Mouse (Mus musculus): ENCODE data around the gene Skiv2l.

The Skiv2l gene

GRCm38 (mm10) chr17:34849722-34850516, at the start of gene Skiv2l, which contains the start of gene Nelfe:
Skiv2l (minus strand) TSS chr17:34850210.
Nelfe (plus strand) TSS chr17:34850391.
- DNase-seq (ENCODE audit: low read depth in 2 of 2, low spot score in 2 of 2) = peak; percentile 98 to 99

DNA sequence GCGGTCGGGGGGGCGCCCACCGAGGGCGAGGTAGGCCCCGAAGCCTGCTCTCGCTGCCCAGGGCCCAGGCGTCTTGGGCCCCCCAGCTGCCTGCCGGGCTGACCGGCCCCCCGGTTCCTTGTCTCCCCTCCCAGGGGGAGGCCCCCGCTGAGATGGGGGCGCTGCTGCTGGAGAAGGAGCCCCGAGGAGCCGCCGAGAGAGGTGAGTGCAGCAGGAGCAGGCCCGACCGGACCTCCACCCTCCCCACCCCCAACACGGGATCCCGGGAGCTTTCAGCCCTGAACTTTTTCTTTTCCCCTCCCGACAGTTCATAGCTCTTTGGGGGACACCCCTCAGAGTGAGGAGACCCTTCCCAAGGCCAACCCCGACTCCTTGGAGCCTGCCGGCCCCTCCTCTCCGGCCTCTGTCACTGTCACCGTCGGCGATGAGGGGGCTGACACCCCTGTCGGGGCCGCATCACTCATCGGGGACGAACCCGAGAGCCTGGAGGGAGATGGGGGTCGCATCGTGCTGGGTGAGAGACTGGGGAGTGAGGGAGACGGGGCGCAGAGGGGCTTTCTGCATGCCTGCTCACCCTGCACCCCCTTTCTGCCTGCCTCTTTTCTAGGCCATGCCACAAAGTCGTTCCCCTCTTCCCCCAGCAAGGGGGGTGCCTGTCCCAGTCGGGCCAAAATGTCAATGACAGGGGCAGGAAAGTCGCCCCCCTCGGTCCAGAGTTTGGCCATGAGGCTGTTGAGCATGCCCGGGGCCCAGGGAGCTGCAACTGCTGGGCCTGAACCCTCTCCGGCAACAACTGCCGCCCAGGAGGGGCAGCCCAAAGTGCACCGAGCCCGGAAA, 49.3 kb upstream of the Skiv2l start:
- peak; percentile 13 to 28 for DNase-seq (ENCODE audit: low read depth in 2 of 2, low spot score in 2 of 2)

DNA sequence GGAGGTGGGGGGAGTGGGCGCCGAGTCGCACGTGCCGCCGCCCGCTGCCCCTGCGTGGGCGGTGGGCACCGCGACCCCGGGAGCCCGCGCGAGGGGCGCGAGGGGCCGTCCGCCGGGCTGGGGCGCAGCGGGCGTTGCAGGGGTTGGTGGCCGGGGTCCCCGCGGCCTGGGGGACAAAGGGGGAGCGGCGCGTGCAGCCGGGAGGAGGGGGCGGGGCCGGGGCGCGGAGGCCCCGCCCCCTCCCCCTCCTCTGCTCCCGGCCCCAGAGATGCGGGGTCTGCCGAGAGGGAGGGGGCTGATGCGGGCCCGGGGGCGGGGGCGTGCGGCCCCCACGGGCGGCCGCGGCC, 48.7 kb upstream of the Skiv2l start:
- DNase-seq (ENCODE audit: low read depth in 2 of 2, low spot score in 2 of 2) = no peak

GRCm38 (mm10) chr17:34898160-34898586, 48.2 kb upstream of the Skiv2l start, which contains the start of the genes C2 and Ehmt2:
C2 (minus strand) TSS chr17:34898265.
Ehmt2 (plus strand) TSS chr17:34898469.
- DNase-seq (ENCODE audit: low read depth in 2 of 2, low spot score in 2 of 2) = peak; percentile 41 to 57

DNA sequence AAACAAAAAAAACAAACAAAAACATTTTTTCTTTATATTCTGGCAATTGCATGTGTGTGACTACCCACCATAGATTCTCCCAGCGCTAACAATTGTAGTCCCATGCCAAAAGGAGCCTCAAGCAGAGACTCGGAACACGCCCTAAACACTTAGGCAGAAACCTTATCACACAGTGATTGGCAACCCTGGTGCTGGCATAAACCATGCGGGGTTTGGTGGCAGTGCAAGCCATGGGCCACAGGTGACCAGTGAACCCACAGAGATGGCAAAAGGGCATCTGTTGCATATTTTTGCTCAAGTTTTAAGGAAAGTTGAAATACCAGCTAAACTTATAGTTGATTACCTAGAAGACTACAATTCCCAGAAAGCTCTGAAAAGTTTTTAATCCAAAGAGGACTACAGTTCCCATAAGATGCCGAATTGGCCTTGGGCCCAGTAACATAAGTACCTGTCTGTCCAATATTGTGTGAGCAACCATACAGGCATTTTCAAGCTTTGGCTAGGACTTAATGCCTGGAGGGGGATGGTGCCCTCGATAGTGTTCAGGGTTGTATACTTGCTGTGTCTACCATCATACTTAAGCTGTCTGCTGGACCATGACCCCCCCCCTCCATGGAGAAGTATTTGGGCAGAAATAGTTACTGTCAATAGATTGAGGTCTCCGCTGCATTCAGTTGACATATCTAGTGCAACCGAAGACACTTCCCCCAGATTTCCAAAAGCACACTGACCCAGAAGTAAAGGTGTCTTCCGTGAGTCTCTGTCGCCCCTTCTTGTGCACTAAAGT, 47.6 kb upstream of the Skiv2l start:
- DNase-seq (ENCODE audit: low read depth in 2 of 2, low spot score in 2 of 2) = no peak

- DNase-seq (ENCODE audit: low read depth in 2 of 2, low spot score in 2 of 2) = peak; percentile 65 to 70
These were observed 46.4 kb upstream of the Skiv2l start for GRCm38 (mm10) chr17:34896366-34896765.

- no peak for DNase-seq (ENCODE audit: low read depth in 2 of 2, low spot score in 2 of 2)
These were observed 45.7 kb upstream of the Skiv2l start for GRCm38 (mm10) chr17:34895724-34896123.

DNA sequence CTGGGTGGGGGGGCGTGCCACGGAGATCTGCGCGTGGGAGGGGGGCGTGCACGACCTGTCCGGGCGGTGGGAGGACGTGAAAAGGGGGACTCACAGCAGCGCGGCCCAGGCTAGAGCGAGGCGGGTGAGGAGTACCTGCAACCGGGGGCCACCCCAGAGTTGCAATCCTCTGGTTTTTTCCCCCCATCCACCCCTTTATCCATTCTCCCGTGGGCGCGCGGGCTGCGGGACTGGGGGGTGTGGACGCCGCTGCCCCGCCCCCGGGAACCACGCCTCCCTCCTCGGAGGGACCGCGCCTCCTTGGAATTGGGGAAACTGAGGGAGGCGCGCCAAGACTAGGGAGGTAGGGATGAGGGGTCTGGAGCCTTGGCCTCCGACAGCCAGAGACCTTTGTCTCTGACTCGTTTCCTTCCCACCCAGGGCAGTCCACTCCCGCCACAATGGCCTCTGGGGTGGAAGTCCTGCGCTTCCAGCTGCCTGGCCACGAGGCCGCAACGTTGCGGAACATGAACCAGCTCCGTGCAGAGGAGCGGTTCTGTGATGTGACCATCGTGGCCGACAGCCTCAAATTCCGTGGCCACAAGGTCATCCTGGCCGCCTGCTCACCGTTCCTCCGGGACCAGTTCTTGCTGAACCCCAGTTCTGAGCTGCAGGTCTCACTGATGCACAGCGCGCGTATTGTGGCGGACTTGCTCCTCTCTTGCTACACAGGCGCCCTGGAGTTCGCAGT, 45.0 kb upstream of the Skiv2l start:
- peak; percentile 21 to 35 for DNase-seq (ENCODE audit: low read depth in 2 of 2, low spot score in 2 of 2)

DNA sequence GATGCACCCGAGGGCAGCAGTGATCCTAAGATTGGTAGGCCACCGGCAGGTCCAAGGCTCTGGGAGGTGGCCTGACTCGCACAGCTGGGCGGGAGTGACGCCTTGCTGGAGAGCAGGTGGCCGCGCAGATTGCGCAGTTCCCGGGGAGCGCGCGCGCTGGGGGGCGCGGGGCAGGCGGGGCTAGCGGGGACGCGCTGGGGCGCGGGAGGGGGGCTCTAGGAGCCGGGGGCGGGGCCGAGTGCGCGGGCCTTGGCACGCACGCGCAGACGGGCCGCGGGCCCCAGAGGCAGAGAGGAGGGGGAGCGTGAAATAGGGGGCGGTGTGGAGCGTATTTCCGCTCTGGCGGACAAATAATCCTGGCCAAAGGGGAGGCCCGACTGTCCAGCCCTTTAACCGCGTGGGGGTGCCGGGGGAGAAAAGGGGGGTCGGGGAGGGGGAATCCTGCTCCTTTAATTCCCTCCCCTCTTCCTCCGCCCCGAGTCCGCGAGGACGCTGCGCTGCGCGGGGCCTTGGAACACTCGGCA, 44.1 kb upstream of the Skiv2l start:
- DNase-seq (ENCODE audit: low read depth in 2 of 2, low spot score in 2 of 2) = peak; percentile 64 to 74

DNA sequence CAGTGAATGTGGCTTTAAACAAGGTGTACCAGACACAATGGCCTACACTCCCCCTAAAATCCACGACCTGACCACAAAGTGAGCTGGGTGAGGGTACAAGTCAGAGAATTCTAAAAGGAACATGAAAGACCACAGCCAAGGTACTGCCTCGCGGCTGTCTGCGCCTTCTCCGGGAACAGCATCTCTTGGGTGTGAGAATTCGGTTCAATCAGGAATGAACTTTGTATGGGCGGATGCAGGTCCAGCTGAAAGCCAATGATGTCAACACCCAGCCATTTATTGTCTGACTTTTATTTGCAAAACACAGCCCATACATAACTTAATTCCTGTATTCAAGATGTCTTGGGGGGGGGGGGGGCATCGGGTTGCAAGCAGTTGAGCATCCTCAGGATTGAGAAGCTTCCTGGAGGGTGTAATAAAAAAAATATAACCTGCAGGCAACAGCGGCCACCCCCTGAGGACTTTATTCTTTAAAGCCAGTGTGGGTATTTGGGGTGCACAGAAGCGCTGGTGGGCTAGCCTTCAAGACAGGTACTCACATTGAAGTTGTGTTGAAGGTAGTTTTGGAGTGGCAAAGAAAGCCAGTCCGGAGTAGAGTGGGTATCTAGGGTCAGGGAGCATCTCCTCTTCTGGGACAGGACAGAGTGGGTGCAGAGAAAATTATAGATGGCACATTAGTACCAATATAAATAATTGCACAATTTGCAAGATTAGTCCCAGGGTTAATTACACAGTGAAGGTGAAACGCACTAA, 43.2 kb upstream of the Skiv2l start:
- DNase-seq (ENCODE audit: low read depth in 2 of 2, low spot score in 2 of 2) = no peak

DNA sequence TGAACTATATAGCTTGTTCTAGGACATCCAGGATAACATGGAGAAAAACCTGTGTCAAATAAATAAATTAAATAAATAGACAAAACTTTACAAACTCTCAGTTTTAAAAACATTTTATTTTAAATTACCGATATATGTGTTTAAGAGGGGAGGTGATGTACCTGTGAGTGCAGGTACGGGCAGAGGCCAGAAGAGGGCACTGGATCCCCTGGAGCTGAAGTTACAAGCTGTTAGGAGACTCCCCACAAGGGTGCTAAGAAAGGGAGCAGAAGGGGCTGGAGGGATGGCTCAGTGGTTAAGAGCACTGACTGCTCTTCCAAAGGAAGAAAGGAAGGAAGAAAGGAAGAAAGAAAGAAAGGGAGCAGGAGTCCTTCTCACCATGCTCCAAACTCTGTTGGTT, 41.4 kb upstream of the Skiv2l start:
- no peak for DNase-seq (ENCODE audit: low read depth in 2 of 2, low spot score in 2 of 2)

DNA sequence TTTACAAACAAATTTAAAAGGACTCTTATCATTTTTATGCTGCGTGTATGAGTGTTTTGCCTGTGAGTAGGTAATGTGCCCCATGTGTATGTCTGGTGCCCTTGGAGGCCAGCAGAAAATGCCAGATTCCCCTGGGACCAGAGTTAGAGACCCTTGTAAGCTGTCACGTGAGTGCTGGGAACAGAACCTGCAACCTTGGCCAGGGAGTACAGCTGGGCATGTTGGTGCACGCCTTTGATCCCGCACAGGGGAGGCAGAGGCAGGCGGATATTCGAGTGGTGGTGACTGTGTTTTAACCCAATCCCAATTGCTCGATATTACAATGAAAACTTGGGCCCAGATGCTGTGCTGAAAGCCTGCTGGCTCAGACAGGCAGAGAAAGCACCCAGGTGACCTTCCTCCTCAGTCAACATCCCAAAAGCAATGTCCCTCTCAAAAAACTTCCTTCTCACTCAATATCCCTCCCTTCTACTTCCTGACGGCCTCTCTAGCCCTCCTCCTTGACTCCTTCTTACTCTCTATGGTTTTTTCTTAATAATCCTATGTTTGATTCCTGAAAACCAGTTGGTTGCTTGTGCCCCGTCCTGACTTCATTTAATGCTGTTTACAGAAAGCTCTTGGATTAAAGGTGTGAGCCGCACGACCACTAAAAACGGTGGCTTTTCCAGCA, 40.2 kb upstream of the Skiv2l start:
- no peak for DNase-seq (ENCODE audit: low read depth in 2 of 2, low spot score in 2 of 2)

- DNase-seq (ENCODE audit: low read depth in 2 of 2, low spot score in 2 of 2) = no peak
These were observed 37.9 kb upstream of the Skiv2l start for GRCm38 (mm10) chr17:34887942-34888341.

- no peak for DNase-seq (ENCODE audit: low read depth in 2 of 2, low spot score in 2 of 2)
These were observed 35.6 kb upstream of the Skiv2l start for GRCm38 (mm10) chr17:34885615-34886014.

DNA sequence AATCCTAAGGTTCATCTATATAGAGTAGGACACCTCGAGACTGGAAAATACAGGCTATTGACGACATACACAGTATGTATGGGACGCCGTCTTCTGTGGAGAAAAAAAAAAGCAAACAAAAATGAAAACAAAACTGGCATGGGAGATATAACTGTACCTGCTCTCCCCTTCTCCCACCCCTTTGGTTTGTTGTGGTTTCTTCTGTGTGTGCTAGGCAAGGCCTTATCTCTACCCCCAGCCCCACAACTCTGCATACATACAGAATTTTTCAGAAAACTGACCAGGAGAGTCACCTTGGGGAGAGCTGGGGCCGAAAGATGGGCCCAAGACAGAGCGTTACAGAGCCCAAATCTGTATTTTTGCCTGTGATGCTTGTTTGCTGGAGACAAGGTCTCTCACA, 34.7 kb upstream of the Skiv2l start:
- DNase-seq (ENCODE audit: low read depth in 2 of 2, low spot score in 2 of 2) = no peak

DNA sequence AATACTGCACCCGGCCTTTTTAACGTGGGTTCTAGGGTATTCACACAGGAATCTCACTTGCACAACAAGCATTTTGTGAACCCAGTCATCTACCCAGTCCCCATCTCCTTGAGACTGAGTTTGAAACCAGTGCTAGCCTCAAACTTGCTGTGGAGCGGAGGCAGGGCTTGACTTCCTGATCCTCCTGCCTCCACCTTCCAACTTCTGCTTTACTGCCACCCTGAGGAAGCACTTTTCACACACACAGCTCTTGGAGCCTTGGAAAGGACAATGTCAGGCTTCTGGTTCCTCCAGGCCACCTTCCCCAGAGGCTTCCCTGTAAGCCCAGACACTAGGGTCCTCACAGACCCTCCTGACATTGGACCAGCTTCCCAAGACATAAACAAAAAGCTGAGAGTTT, 33.3 kb upstream of the Skiv2l start:
- DNase-seq (ENCODE audit: low read depth in 2 of 2, low spot score in 2 of 2) = no peak

- DNase-seq (ENCODE audit: low read depth in 2 of 2, low spot score in 2 of 2) = no peak
These were observed 31.8 kb upstream of the Skiv2l start, which contains the start of gene Gm20547 for GRCm38 (mm10) chr17:34881683-34882310. Gm20547 (minus strand) TSS chr17:34882042.

- no peak for DNase-seq (ENCODE audit: low read depth in 2 of 2, low spot score in 2 of 2)
These were observed 31.2 kb upstream of the Skiv2l start for GRCm38 (mm10) chr17:34881166-34881565.

Measured in CD8-positive naive resting alpha-beta T cell, adult 2 months (primary cell).